Mouse (Mus musculus): ENCODE measurements around the gene Ptprr. TPM values are rescaled to one million over a fixed set of nuclear protein-coding genes. Genes with fewer than 3 reads are reported as not detected.

The Ptprr gene
- polyA plus RNA-seq, 1 experiment from 2014 or later = 3.3 TPM

GRCm38 (mm10) chr10:116108730-116109129 lies 90.7 kb downstream of the Ptprr start:
- H3K27me3 ChIP-seq (replicated peaks; ENCODE audit: insufficient read depth, low read length) = no peaks in the 10 kb centered on the region
- H3K4me1 ChIP-seq (ENCODE audit: insufficient read depth, low read depth, low read length) = no peaks in the 10 kb centered on the region
- H3K9ac ChIP-seq (replicated peaks; ENCODE audit: low read depth) = no peak overlapping the region
- no peak overlapping the region for H3K4me2 ChIP-seq (replicated peaks; ENCODE audit: low read depth, low read length)
- H3K9me3 ChIP-seq (ENCODE audit: low read length) = no peaks in the 10 kb centered on the region
- no peaks in the 10 kb centered on the region for H3K36me3 ChIP-seq (ENCODE audit: insufficient read depth, low read length)
- H3K4me3 ChIP-seq (ENCODE audit: low read depth, low read length) = no peak overlapping the region
- TF ChIP-seq EP300 (IDR thresholded peaks at IDR 0.05) (no peak), CTCF (IDR thresholded peaks at IDR 0.05) (no peak)
- H3K27ac ChIP-seq (ENCODE audit: low read length) = no peak overlapping the region
- WGBS = 68% methylated on average over 1 of the region's 1 CpGs
- ATAC-seq (no peak), DNase-seq (ENCODE audit: low spot score) (no peak)

GRCm38 (mm10) chr10:116112868-116113267 lies 94.9 kb downstream of the Ptprr start:
- Histone ChIP-seq H3K27ac (ENCODE audit: low read length) (no peak overlapping the region), H3K4me1 (ENCODE audit: insufficient read depth, low read depth, low read length) (no peaks in the 10 kb centered on the region), H3K27me3 (replicated peaks; ENCODE audit: insufficient read depth, low read length) (no peaks in the 10 kb centered on the region), H3K9me3 (ENCODE audit: low read length) (no peaks in the 10 kb centered on the region), H3K4me3 (ENCODE audit: low read depth, low read length) (no peak overlapping the region), H3K36me3 (ENCODE audit: insufficient read depth, low read length) (no peaks in the 10 kb centered on the region), H3K4me2 (replicated peaks; ENCODE audit: low read depth, low read length) (no peak overlapping the region), H3K9ac (replicated peaks; ENCODE audit: low read depth) (no peak overlapping the region)
- no peak for TF ChIP-seq EP300 (IDR thresholded peaks at IDR 0.05)
- no peak for TF ChIP-seq CTCF (IDR thresholded peaks at IDR 0.05)
- ATAC-seq = no peak
- WGBS = 91% methylated on average over 11 of the region's 11 CpGs
- no peak for DNase-seq (ENCODE audit: low spot score)

- Histone ChIP-seq H3K4me3 (ENCODE audit: low read depth, low read length) (no peak within 1 kb of the TSS), H3K9ac (replicated peaks; ENCODE audit: low read depth) (no peak within 1 kb of the TSS), H3K36me3 (ENCODE audit: insufficient read depth, low read length) (no peaks in the 10 kb centered on the region), H3K4me2 (replicated peaks; ENCODE audit: low read depth, low read length) (no peak within 1 kb of the TSS), H3K9me3 (ENCODE audit: low read length) (no peaks in the 10 kb centered on the region), H3K27me3 (replicated peaks; ENCODE audit: insufficient read depth, low read length) (no peaks in the 10 kb centered on the region), H3K27ac (ENCODE audit: low read length) (no peak within 1 kb of the TSS), H3K4me1 (ENCODE audit: insufficient read depth, low read depth, low read length) (no peaks in the 10 kb centered on the region)
- ATAC-seq (no peak), DNase-seq (ENCODE audit: low spot score) (no peak)
- TF ChIP-seq EP300 (IDR thresholded peaks at IDR 0.05) (no peak), CTCF (IDR thresholded peaks at IDR 0.05) (no peak)
- 96% methylated on average over 37 of the region's 39 CpGs for WGBS
Observed at GRCm38 (mm10) chr10:116113867-116114474, 96.0 kb downstream of the Ptprr start, which contains the start of gene 4933416C03Rik. Gene 4933416C03Rik (minus strand): TSS chr10:116113917.

- H3K9ac ChIP-seq (replicated peaks; ENCODE audit: low read depth) = no peak overlapping the region
- ATAC-seq = no peak
- H3K9me3 ChIP-seq (ENCODE audit: low read length) = no peaks in the 10 kb centered on the region
- no peaks in the 10 kb centered on the region for H3K27me3 ChIP-seq (replicated peaks; ENCODE audit: insufficient read depth, low read length)
- H3K4me1 ChIP-seq (ENCODE audit: insufficient read depth, low read depth, low read length) = no peaks in the 10 kb centered on the region
- TF ChIP-seq CTCF (IDR thresholded peaks at IDR 0.05) = no peak
- no peak for TF ChIP-seq EP300 (IDR thresholded peaks at IDR 0.05)
- no peak overlapping the region for H3K4me2 ChIP-seq (replicated peaks; ENCODE audit: low read depth, low read length)
- DNase-seq (ENCODE audit: low spot score) = no peak
- WGBS = 51% methylated on average over 4 of the region's 4 CpGs
- H3K27ac ChIP-seq (ENCODE audit: low read length) = no peak overlapping the region
- H3K4me3 ChIP-seq (ENCODE audit: low read depth, low read length) = no peak overlapping the region
- no peaks in the 10 kb centered on the region for H3K36me3 ChIP-seq (ENCODE audit: insufficient read depth, low read length)
Observed at GRCm38 (mm10) chr10:116115881-116116677, 98.1 kb downstream of the Ptprr start.

GRCm38 (mm10) chr10:116117060-116117459 lies 99.0 kb downstream of the Ptprr start:
- Histone ChIP-seq H3K27ac (ENCODE audit: low read length) (no peak overlapping the region), H3K4me1 (ENCODE audit: insufficient read depth, low read depth, low read length) (no peaks in the 10 kb centered on the region), H3K4me2 (replicated peaks; ENCODE audit: low read depth, low read length) (no peak overlapping the region), H3K9me3 (ENCODE audit: low read length) (no peaks in the 10 kb centered on the region), H3K4me3 (ENCODE audit: low read depth, low read length) (no peak overlapping the region), H3K27me3 (replicated peaks; ENCODE audit: insufficient read depth, low read length) (no peaks in the 10 kb centered on the region), H3K9ac (replicated peaks; ENCODE audit: low read depth) (no peak overlapping the region), H3K36me3 (ENCODE audit: insufficient read depth, low read length) (no peaks in the 10 kb centered on the region)
- 51% methylated on average over 8 of the region's 8 CpGs for WGBS
- no peak for ATAC-seq
- TF ChIP-seq EP300 (IDR thresholded peaks at IDR 0.05) = no peak
- no peak for TF ChIP-seq CTCF (IDR thresholded peaks at IDR 0.05)
- DNase-seq (ENCODE audit: low spot score) = no peak

- no peak overlapping the region for H3K27ac ChIP-seq (ENCODE audit: low read length)
- no peaks in the 10 kb centered on the region for H3K27me3 ChIP-seq (replicated peaks; ENCODE audit: insufficient read depth, low read length)
- no peak for ATAC-seq
- DNase-seq (ENCODE audit: low spot score) = no peak
- no peak overlapping the region for H3K9ac ChIP-seq (replicated peaks; ENCODE audit: low read depth)
- no peak overlapping the region for H3K4me3 ChIP-seq (ENCODE audit: low read depth, low read length)
- 59% methylated on average over 2 of the region's 2 CpGs for WGBS
- no peaks in the 10 kb centered on the region for H3K4me1 ChIP-seq (ENCODE audit: insufficient read depth, low read depth, low read length)
- no peak overlapping the region for H3K4me2 ChIP-seq (replicated peaks; ENCODE audit: low read depth, low read length)
- TF ChIP-seq CTCF (IDR thresholded peaks at IDR 0.05) (no peak), EP300 (IDR thresholded peaks at IDR 0.05) (no peak)
- H3K9me3 ChIP-seq (ENCODE audit: low read length) = no peaks in the 10 kb centered on the region
- no peaks in the 10 kb centered on the region for H3K36me3 ChIP-seq (ENCODE audit: insufficient read depth, low read length)
Observed at GRCm38 (mm10) chr10:116121463-116121862, 103.5 kb downstream of the Ptprr start.
